Mouse (Mus musculus): Measurements from ENCODE around the gene Tac2.

- no peak for TF ChIP-seq CTCF (IDR thresholded peaks at IDR 0.05; ENCODE audit: low read depth)
- no peak for TF ChIP-seq EP300 (optimal IDR thresholded peaks at IDR 0.05)
Measured at GRCm38 (mm10) chr10:127725136-127725535, 858 bp downstream of the Tac2 start.
